Mouse (Mus musculus) frontal cortex, postnatal 36 days (tissue): ENCODE results near the gene Srpk2.
"Not testable (repeated sequence)": the region's sequence is repeated elsewhere in the genome, so short reads cannot be mapped to it uniquely, and the experiment has no call there.

Experiments used
- DNase-seq, 2 experiments: peaks; one replicate each; pipeline ENCODE4 v3.0.0; 2022; ENCODE audit warnings: low spot score in 2 of 2

Gene Srpk2

GRCm38 (mm10) chr5:23674829-23675498 lies 9.5 kb downstream of the Srpk2 start:
- peak; percentile 73 to 78 for DNase-seq

- DNase-seq, result no peak
These were observed 12.3 kb downstream of the Srpk2 start for GRCm38 (mm10) chr5:23672136-23672535.

DNA sequence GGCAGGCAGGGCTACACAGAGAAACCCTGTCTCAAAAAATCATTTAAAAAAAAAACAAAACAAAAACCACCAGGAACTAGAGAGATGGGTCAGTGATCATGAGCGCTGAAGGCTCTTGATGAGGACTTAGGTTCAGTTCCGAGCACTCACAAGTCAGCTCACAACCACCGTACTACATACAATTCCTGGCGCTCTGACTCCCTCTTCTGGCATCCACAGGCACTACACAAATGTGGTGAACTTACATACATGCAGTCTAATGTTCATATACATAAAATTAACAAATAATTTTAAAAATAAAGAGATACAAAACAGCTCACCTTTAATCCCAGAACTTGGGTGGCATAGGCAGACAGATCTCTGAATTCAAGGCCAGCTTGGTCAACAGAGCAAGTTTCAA lies 13.5 kb downstream of the Srpk2 start:
- no peak for DNase-seq

GRCm38 (mm10) chr5:23665906-23666305 lies 18.5 kb downstream of the Srpk2 start:
- DNase-seq, result no peak

- DNase-seq, result no peak
These were observed 23.2 kb downstream of the Srpk2 start for GRCm38 (mm10) chr5:23661191-23661590.

GRCm38 (mm10) chr5:23658017-23658416 lies 26.4 kb downstream of the Srpk2 start:
- no peak for DNase-seq

GRCm38 (mm10) chr5:23656590-23656989 lies 27.8 kb downstream of the Srpk2 start:
- no peak for DNase-seq

DNA sequence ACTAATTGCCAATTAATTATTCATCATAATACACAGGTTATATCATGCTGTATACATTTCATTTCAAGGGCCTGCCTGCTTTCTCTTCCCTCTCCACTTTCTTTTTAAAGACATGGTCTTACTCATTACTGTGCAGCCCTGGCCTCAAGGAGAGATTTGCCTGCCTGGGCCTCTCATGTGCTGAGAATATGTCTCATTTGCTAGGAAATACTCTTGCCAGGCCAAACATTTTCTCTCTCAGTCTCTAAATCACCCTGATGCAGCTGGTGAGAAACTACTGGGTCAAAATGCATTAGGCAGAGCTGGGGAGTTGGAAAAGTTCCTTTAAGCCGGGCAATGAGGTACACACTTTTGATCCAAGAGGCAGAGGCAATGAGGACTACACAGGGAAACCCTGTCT lies 29.4 kb downstream of the Srpk2 start:
- DNase-seq, result no peak

- DNase-seq, result no peak
These were observed 32.1 kb downstream of the Srpk2 start for GRCm38 (mm10) chr5:23652326-23652725.

DNA sequence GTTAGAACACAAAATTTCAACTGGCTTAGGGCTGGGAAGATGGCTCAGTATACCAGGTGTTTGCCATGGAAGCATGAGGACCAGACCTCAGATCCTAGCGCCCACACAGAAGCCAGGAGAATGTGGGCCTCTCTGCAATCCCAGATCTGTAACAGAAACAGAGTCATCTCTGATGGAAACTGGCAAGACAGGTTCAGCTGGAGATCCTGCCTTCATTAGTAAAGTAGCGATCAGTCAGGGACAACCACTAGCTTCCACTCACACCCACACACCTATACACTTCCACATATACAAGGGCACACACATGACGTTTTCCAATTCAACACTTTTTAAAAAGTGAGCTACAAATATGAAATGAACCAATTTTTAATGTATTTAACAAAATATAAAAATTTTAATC lies 32.6 kb downstream of the Srpk2 start:
- no peak for DNase-seq

- no peak for DNase-seq
These were observed 33.9 kb downstream of the Srpk2 start for GRCm38 (mm10) chr5:23650504-23650903.

DNA sequence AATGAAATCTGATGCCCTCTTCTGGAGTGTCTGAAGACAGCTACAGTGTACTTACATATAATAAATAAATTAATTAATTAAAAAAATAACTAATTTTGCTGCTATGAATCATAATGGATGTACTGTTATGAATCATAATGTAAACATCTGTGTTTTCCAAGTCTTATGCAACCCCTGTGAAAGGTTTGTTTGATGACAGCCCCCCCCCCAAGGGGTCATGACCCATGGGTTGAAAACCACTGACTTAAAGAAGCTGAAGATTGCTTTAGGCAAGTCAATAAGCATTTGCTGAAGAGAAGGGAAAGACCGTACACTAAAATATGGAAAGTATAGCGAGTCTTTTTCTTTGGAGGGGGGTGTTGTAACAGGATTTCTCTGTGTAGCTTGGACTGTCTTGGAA lies 35.2 kb downstream of the Srpk2 start:
- DNase-seq, result no peak

DNA sequence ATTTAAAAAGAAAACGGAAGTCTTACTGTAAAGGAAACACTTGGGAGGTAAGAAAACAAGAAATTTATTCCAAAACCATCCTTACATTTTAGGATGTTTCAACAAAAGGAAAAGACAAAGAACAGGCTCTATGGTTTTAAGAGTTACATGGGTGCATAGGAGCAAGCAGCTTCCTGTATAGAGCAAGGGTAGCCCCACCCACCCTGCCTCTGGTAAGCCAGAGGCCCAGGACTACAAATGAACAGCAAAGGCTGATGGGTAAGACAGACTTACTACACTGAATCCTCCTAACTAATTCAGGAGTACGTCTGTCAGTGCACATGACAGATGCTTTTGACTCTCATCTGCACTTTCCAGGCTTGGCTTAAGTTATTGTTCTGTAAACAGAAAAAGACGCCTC lies 38.7 kb downstream of the Srpk2 start:
- DNase-seq, result no peak

DNA sequence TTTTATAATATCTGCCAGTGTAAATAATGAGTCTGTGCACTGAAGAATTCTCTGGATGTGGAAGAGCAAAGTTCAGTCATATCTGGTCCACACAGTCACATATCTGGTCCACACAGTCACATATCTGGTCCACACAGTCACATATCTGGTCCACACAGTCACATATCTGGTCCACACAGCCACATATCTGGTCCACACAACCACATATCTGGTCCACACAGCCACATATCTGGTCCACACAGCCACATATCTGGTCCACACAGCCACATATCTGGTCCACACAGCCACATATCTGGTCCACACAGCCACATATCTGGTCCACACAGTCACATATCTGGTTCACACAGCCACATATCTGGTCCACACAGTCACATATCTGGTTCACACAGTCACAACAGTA lies 45.2 kb downstream of the Srpk2 start:
- DNase-seq, result not testable (repeated sequence)

GRCm38 (mm10) chr5:23638023-23638422 lies 46.4 kb downstream of the Srpk2 start:
- DNase-seq, result no peak

DNA sequence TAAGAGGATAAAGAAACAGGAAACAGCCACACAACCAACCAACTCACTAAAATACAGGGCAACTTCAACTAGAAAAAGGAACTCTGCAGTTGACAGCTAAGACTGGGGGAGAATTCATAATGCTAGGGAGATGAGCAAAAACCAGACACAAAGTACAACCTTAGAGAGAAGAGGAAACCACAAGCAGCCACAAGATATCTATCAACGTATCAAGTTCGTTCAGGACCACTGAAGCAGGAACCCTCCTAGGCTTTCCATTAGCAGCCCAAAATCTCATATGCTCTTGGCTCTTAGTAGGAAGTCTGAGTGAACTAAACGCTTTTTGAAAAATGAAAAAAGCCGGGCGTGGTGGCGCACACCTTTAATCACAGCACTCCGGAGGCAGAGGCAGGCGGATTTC lies 47.1 kb downstream of the Srpk2 start:
- DNase-seq, result no peak

GRCm38 (mm10) chr5:23631490-23631889 lies 52.9 kb downstream of the Srpk2 start:
- no peak for DNase-seq

GRCm38 (mm10) chr5:23627221-23627620 lies 57.2 kb downstream of the Srpk2 start:
- DNase-seq, result no peak

GRCm38 (mm10) chr5:23626173-23626572 lies 58.2 kb downstream of the Srpk2 start:
- DNase-seq, result no peak

DNA sequence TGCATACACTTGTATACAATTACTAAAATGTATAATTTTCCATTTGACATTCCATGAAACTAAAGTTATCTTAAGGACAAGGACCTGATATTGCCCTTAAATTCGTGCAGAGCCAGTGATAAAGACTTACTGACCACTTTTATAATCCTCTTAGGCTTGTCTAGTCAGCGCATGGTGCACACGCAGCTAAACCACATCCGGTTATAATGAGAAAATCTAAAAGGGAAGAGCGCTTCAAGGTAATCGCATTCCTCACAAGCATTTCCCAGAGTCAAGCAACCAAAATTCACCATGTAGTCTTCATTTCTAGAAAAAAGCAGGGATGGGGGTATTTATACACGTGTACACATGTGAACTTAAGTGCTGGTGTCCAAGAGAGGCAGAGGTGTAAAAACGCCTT lies 63.8 kb downstream of the Srpk2 start:
- DNase-seq, result no peak

DNA sequence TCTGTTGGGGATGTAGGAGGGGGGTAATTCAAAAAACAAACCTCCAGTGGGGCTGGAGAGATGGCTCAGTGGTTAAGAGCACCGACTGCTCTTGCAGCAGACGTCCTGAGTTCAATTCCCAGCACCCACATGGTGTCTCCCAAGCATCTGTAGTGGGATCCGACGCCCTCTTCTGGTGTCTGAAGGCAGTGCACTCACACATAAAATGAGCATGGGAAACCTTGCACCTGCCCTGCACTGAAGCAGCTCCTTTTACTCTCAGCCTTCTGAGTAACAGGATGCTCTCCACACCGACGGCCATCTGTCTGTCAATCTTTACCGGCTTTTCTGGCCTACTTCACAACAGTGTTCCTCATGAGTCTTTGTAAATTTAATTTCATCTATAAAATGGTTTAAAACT lies 65.8 kb downstream of the Srpk2 start:
- DNase-seq, result no peak

- peak in 1 of 2 experiments; percentile 63 for DNase-seq
These were observed 67.4 kb downstream of the Srpk2 start for GRCm38 (mm10) chr5:23617104-23617415.

GRCm38 (mm10) chr5:23616270-23617103 lies 67.9 kb downstream of the Srpk2 start:
- peak; percentile 43 to 80 for DNase-seq
